Mouse (Mus musculus) kidney, adult 18-20 months (tissue): ENCODE measurements at regions not wholly inside any gene's neighbourhood (a gene's known extent, or its start where the extent isn't known, plus 50 kb on each side); places are given as distances from the start of the nearest gene placed in this dataset.

Source experiments
- DNase-seq: peaks from one replicate; pipeline ENCODE4 v3.0.0; 2021

GRCm38 (mm10) chr13:82371579-82371978 lies 588.7 kb downstream of the Cetn3 start:
- no peak for DNase-seq

GRCm38 (mm10) chr13:82372612-82373011 lies 589.7 kb downstream of the Cetn3 start:
- DNase-seq, result no peak

- no peak for DNase-seq
Observed at GRCm38 (mm10) chr13:82392908-82393307, 610.0 kb downstream of the Cetn3 start.

- DNase-seq, result no peak
Observed at GRCm38 (mm10) chr13:82393496-82393895, 610.6 kb downstream of the Cetn3 start.

- DNase-seq, result no peak
Observed at GRCm38 (mm10) chr13:82413677-82414076, 630.8 kb downstream of the Cetn3 start.

- DNase-seq, result no peak
Observed at GRCm38 (mm10) chr13:82420966-82421365, 638.1 kb downstream of the Cetn3 start.

GRCm38 (mm10) chr13:82423911-82424654 lies 641.2 kb downstream of the Cetn3 start:
- DNase-seq, result no peak

GRCm38 (mm10) chr13:82424732-82425341 lies 642.0 kb downstream of the Cetn3 start:
- no peak for DNase-seq

- DNase-seq, result no peak
Observed at GRCm38 (mm10) chr13:82432411-82432810, 649.5 kb downstream of the Cetn3 start.

- no peak for DNase-seq
Observed at GRCm38 (mm10) chr13:82439294-82439693, 656.4 kb downstream of the Cetn3 start.

GRCm38 (mm10) chr13:82453650-82454049 lies 670.8 kb downstream of the Cetn3 start:
- no peak for DNase-seq

- DNase-seq, result no peak
Observed at GRCm38 (mm10) chr13:82483265-82483929, 700.5 kb downstream of the Cetn3 start.

- DNase-seq, result no peak
Observed at GRCm38 (mm10) chr13:82496606-82497005, 713.7 kb downstream of the Cetn3 start.

GRCm38 (mm10) chr13:82508176-82508575 lies 725.3 kb downstream of the Cetn3 start:
- DNase-seq, result no peak

- no peak for DNase-seq
Observed at GRCm38 (mm10) chr13:82509512-82509911, 726.6 kb downstream of the Cetn3 start.
